Mouse (Mus musculus) CH12.LX (cell line): ENCODE measurements at regions not wholly inside any gene's neighbourhood (a gene's known extent, or its start where the extent isn't known, plus 50 kb on each side); places are given as distances from the start of the nearest gene placed in this dataset.

Experiments used
- BHLHE40 ChIP-seq: IDR thresholded peaks from 2 replicates; pipeline ENCODE4 v1.6.1; 2011; ENCODE audit warnings: mild to moderate bottlenecking, low read depth, low read length, improper control_type of control experiment
- CHD2 ChIP-seq: IDR thresholded peaks from 2 replicates; pipeline ENCODE4 v1.6.1; 2011; ENCODE audit warnings: low read length, improper control_type of control experiment
- CTCF ChIP-seq, 2 experiments: IDR thresholded peaks in 1 of 2; conservative IDR thresholded peaks in 1 of 2; 2 replicates each; pipeline ENCODE4 v1.5.1; 2011 to 2012; ENCODE audit warnings: low read depth in 2 of 2, low read length in 2 of 2, improper control_type of control experiment in 1 of 2, inconsistent platforms in 1 of 2, mild to moderate bottlenecking in 1 of 2, moderate library complexity in 1 of 2
- EP300 ChIP-seq: IDR thresholded peaks from 2 replicates; pipeline ENCODE4 v1.6.1; 2011; ENCODE audit warnings: low read length, improper control_type of control experiment
- HCFC1 ChIP-seq: IDR thresholded peaks from 2 replicates; pipeline ENCODE4 v1.6.1; 2012; ENCODE audit warnings: low read depth, mild to moderate bottlenecking, inconsistent platforms, low read length, improper control_type of control experiment
- JUN ChIP-seq: IDR thresholded peaks from 2 replicates; pipeline ENCODE4 v1.6.1; 2011; ENCODE audit warnings: low read depth, mild to moderate bottlenecking, low read length, improper control_type of control experiment, moderate library complexity; ENCODE audit not compliant: insufficient read depth
- MXI1 ChIP-seq: IDR thresholded peaks from 2 replicates; pipeline ENCODE4 v1.6.1; 2011; ENCODE audit warnings: mild to moderate bottlenecking, low read depth, low read length, improper control_type of control experiment
- MYC ChIP-seq: IDR thresholded peaks from 2 replicates; pipeline ENCODE4 v1.6.1; 2011; ENCODE audit warnings: low read depth, mild to moderate bottlenecking, improper control_type of control experiment, low read length
- POLR2A ChIP-seq: IDR thresholded peaks from 2 replicates; pipeline ENCODE4 v1.6.1; 2011; ENCODE audit warnings: low read depth, mild to moderate bottlenecking, improper control_type of control experiment, low read length
- RCOR1 ChIP-seq: conservative IDR thresholded peaks from 2 replicates; pipeline ENCODE4 v1.6.1; 2012; ENCODE audit warnings: low read depth, mild to moderate bottlenecking, inconsistent platforms, low read length, improper control_type of control experiment
- TCF12 ChIP-seq: IDR thresholded peaks from 2 replicates; pipeline ENCODE4 v1.6.1; 2014; ENCODE audit warnings: low read depth, mild to moderate bottlenecking, inconsistent platforms, low read length, improper control_type of control experiment
- USF1 ChIP-seq: IDR thresholded peaks from 2 replicates; pipeline ENCODE4 v1.6.1; 2014; ENCODE audit warnings: low read depth, mild to moderate bottlenecking, inconsistent platforms, low read length, improper control_type of control experiment

DNA sequence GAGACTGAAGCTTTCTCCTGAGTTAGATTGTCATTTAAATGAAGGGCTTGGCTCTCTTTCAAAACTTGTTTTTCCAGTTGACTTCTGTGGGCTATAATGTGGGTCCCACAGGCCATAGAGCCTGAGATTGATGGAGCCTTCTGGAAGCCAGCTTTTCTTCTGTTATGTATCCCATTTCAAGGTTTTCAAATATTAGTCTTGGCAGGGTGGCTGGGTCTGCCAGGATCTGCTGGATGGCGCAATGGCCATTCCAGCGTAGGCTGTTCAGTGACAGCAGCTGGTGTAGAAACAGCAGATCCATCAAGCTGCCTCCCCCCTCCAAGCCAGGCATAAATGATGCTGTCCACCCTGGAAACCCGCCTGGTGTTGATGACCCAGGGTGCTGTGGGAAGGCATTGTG lies 264.4 kb upstream of the Adcy2 start:
- no peak for TF ChIP-seq CTCF (conservative IDR thresholded peaks at IDR 0.05 in 1 of 2, IDR thresholded peaks at IDR 0.05 in 1 of 2; ENCODE audit: low read depth in 2 of 2, low read length in 2 of 2)
- no peak for TF ChIP-seq RCOR1
- TF ChIP-seq TCF12, result no peak
- TF ChIP-seq POLR2A, result no peak
- no peak for TF ChIP-seq USF1
- no peak for TF ChIP-seq BHLHE40
- TF ChIP-seq CHD2, result no peak
- no peak for TF ChIP-seq EP300
- TF ChIP-seq JUN, result no peak
- TF ChIP-seq MYC, result no peak
- no peak for TF ChIP-seq HCFC1
- TF ChIP-seq MXI1, result no peak
